Comparison of ENCODE assay signal across 28 mouse cellular contexts in genomic region chr5:120447305-120447704, GRCm38 (mm10). TPM values are rescaled to one million over a fixed set of nuclear protein-coding genes. Genes with fewer than 3 reads are reported as not detected.
A peak's percentile ranks its signal among the peaks of the same experiment; 100 is the strongest.
DNase-seq lines count a peak whose midpoint lies in the region; ATAC-seq and TF ChIP-seq lines count a peak whose summit lies in the region.
"Had no signal": no experiment of that assay in that cellular context is flagged by ENCODE, and none has a peak within 500 bp of the region (broad histone marks: within the 10 kb centered on the region; RNA-seq: fewer than 3 reads in every experiment).

No protein-coding gene starts in this region.

- no peaks in the 10 kb centered on the region for H3K9me3 ChIP-seq in kidney, embryonic 14.5 days (ENCODE audit: control insufficient read depth, low read length)
- no peaks in the 10 kb centered on the region for H3K9me3 ChIP-seq in E14TG2a.4 (ENCODE audit: low read length)
- H3K9me3 ChIP-seq: embryonic facial prominence, embryonic 12.5 days; forebrain, embryonic 12.5 days; heart, embryonic 13.5 days; liver, embryonic 13.5 days; midbrain, embryonic 15.5 days had no signal

- H3K27ac ChIP-seq in kidney, adult 2 months (ENCODE audit: insufficient read depth, low read depth, low read length) = no peak overlapping the region
- H3K27ac ChIP-seq in kidney, embryonic 14.5 days (ENCODE audit: low read depth, low read length) = no peak overlapping the region
- H3K27ac ChIP-seq: embryonic facial prominence, embryonic 12.5 days; forebrain, embryonic 12.5 days; heart, embryonic 13.5 days; hindbrain, postnatal 0 days; liver, embryonic 13.5 days; midbrain, embryonic 15.5 days had no signal

- no peaks in the 10 kb centered on the region for H3K27me3 ChIP-seq in kidney, adult 2 months (replicated peaks; ENCODE audit: control insufficient read depth, insufficient read depth, low read length)
- H3K27me3 ChIP-seq in kidney, embryonic 14.5 days (ENCODE audit: control insufficient read depth, insufficient read depth, low read length) = peaks cover 4% of the 10 kb centered on the region; the same call in 1 of the 2 replicates
- peaks cover 79% of the 10 kb centered on the region for H3K27me3 ChIP-seq in E14TG2a.4 (ENCODE audit: insufficient read depth, low read length)
- H3K27me3 ChIP-seq: midbrain, embryonic 15.5 days had no signal

- WGBS in kidney, adult 2 months = 25% methylated on average over 13 of the region's 13 CpGs
- 27% methylated on average over 13 of the region's 13 CpGs for WGBS in kidney, embryonic 14.5 days

- no peaks in the 10 kb centered on the region for H3K4me1 ChIP-seq in kidney, adult 2 months (ENCODE audit: control insufficient read depth, insufficient read depth, low read length)
- H3K4me1 ChIP-seq in kidney, embryonic 14.5 days (ENCODE audit: control insufficient read depth, insufficient read depth, low read length) = no peaks in the 10 kb centered on the region
- peaks cover 13% of the 10 kb centered on the region for H3K4me1 ChIP-seq in E14TG2a.4 (replicated peaks; ENCODE audit: low read depth, low read length)
- H3K4me1 ChIP-seq: embryonic facial prominence, embryonic 12.5 days; forebrain, embryonic 12.5 days; heart, embryonic 13.5 days; liver, embryonic 13.5 days; midbrain, embryonic 15.5 days had no signal

- DNase-seq in kidney, adult 2 months = peak; percentile 52
- peak; percentile 47 for DNase-seq in brain, embryonic 14.5 days (ENCODE audit: low read depth)
- DNase-seq in kidney, postnatal 4 days = peak; percentile 64 to 73
- DNase-seq in thymus, postnatal 36 days = no peak
- no peak for DNase-seq in cerebellum, adult 8-10 months
- DNase-seq: adrenal gland, adult 8-10 months; cerebellum, adult 18-20 months; cerebellum, postnatal 25 days; gastrocnemius, postnatal 25 days; heart, adult 18-20 months; heart, postnatal 14 days; liver, embryonic 13.5 days; lung, embryonic 14.5 days; right cerebral cortex, postnatal 14 days; spleen, adult 18-20 months; thymus, postnatal 4 days had no signal

- no peak overlapping the region for H3K4me3 ChIP-seq in kidney, adult 2 months (ENCODE audit: insufficient read depth, low read depth, low read length)
- H3K4me3 ChIP-seq in kidney, embryonic 14.5 days (ENCODE audit: low read length) = no peak overlapping the region
- 0 out of 2 replicates have a peak overlapping the region, but pooled peaks have one; percentile 20 for H3K4me3 ChIP-seq in E14TG2a.4 (replicated peaks; ENCODE audit: low read length)
- H3K4me3 ChIP-seq: embryonic facial prominence, embryonic 12.5 days; erythroblast, embryonic 14.5 days; forebrain, embryonic 12.5 days; heart, embryonic 13.5 days; liver, embryonic 13.5 days; midbrain, embryonic 15.5 days; myocyte had no signal

- ATAC-seq in kidney, embryonic 14.5 days (ENCODE audit: low FRiP score, low TSS enrichment) = no peak; the same call in 1 of the 2 replicates
- ATAC-seq: activated CD4-positive, CD25-positive, alpha-beta regulatory T cell, adult 4 months; hindbrain, postnatal 0 days; intestine, embryonic 16.5 days; midbrain, embryonic 15.5 days had no signal

- H3K36me3 ChIP-seq in kidney, adult 2 months (ENCODE audit: control insufficient read depth, insufficient read depth, low read length) = no peaks in the 10 kb centered on the region
- no peaks in the 10 kb centered on the region for H3K36me3 ChIP-seq in kidney, embryonic 14.5 days (ENCODE audit: control insufficient read depth, insufficient read depth, low read length)
- no peaks in the 10 kb centered on the region for H3K36me3 ChIP-seq in E14TG2a.4 (ENCODE audit: insufficient read depth, low read length)
- H3K36me3 ChIP-seq: embryonic facial prominence, embryonic 12.5 days; forebrain, embryonic 12.5 days; heart, embryonic 13.5 days; liver, embryonic 13.5 days; midbrain, embryonic 15.5 days had no signal

- H3K4me2 ChIP-seq in kidney, embryonic 14.5 days (replicated peaks; ENCODE audit: low read depth, low read length) = no peak overlapping the region
- H3K4me2 ChIP-seq: embryonic facial prominence, embryonic 12.5 days; forebrain, embryonic 12.5 days; heart, embryonic 13.5 days; liver, embryonic 13.5 days; lung, embryonic 14.5 days; midbrain, embryonic 15.5 days had no signal

- TF ChIP-seq POLR2A in kidney, adult 2 months (IDR thresholded peaks at IDR 0.05; ENCODE audit: low read depth, low read length) = no peak
- TF ChIP-seq POLR2A in brain, embryonic 14.5 days (IDR thresholded peaks at IDR 0.05; ENCODE audit: borderline replicate concordance, extremely low read depth, insufficient read depth, insufficient read length, poor library complexity, severe bottlenecking) = no peak

- H3K9ac ChIP-seq in kidney, embryonic 14.5 days (ENCODE audit: low read depth, low read length) = no peak overlapping the region
- H3K9ac ChIP-seq: embryonic facial prominence, embryonic 12.5 days; forebrain, embryonic 12.5 days; heart, embryonic 13.5 days; liver, embryonic 13.5 days; lung, embryonic 14.5 days; midbrain, embryonic 15.5 days had no signal

- no peak for TF ChIP-seq CTCF in kidney, adult 2 months (conservative IDR thresholded peaks at IDR 0.05; ENCODE audit: insufficient read depth, insufficient read length, low read depth, low read length)
- no peak for TF ChIP-seq CTCF in E14TG2a.4 (conservative IDR thresholded peaks at IDR 0.05; ENCODE audit: low read length)
- TF ChIP-seq CTCF in brain, embryonic 14.5 days (IDR thresholded peaks at IDR 0.05; ENCODE audit: borderline replicate concordance, extremely low read depth, insufficient read depth, insufficient read length) = no peak

RNA-seq across cellular contexts. Expression of gene Lhx5, which starts 15.8 kb away (rescaled TPM):
- not detected in 2 replicates for polyA plus RNA-seq in kidney, adult 2 months (2012; rRNA removed)
- polyA plus RNA-seq in kidney, embryonic 14.5 days (2014; fragmentation: Nextera tagmentation; extraction: Ambion mirVana) = not detected in 2 replicates
- 9.3 and 30.0 TPM in 2 replicates for polyA plus RNA-seq in brain, embryonic 14.5 days (2012; rRNA removed)
- polyA plus RNA-seq: activated CD4-positive, CD25-positive, alpha-beta regulatory T cell, adult 4 months; C2C12; erythroblast, embryonic 14.5 days; heart, embryonic 13.5 days; intestine, embryonic 16.5 days; liver, embryonic 13.5 days; lung, embryonic 14.5 days; myocyte had no signal

RNA-seq across cellular contexts. Expression of gene Sdsl, which starts 25.3 kb away (rescaled TPM):
- 9.9 and 10.0 TPM in 2 replicates for polyA plus RNA-seq in kidney, adult 2 months (2012; rRNA removed)
- polyA plus RNA-seq in kidney, embryonic 14.5 days (2014; fragmentation: Nextera tagmentation; extraction: Ambion mirVana) = 10.5 and 12.5 TPM in 2 replicates
- polyA plus RNA-seq in brain, embryonic 14.5 days (2012; rRNA removed) = 8.6 and 8.9 TPM in 2 replicates
- polyA plus RNA-seq: activated CD4-positive, CD25-positive, alpha-beta regulatory T cell, adult 4 months; erythroblast, embryonic 14.5 days had no signal

RNA-seq across cellular contexts. Expression of gene Sds, which starts 29.0 kb away (rescaled TPM):
- not detected in 2 replicates for polyA plus RNA-seq in kidney, adult 2 months (2012; rRNA removed)
- not detected in 2 replicates for polyA plus RNA-seq in kidney, embryonic 14.5 days (2014; fragmentation: Nextera tagmentation; extraction: Ambion mirVana)
- not detected in 2 replicates for polyA plus RNA-seq in brain, embryonic 14.5 days (2012; rRNA removed)
- polyA plus RNA-seq: activated CD4-positive, CD25-positive, alpha-beta regulatory T cell, adult 4 months; embryonic facial prominence, embryonic 12.5 days; erythroblast, embryonic 14.5 days; forebrain, embryonic 12.5 days; heart, embryonic 13.5 days; liver, embryonic 13.5 days; lung, embryonic 14.5 days; midbrain, embryonic 15.5 days; myocyte had no signal

RNA-seq across cellular contexts. Expression of gene Plbd2, which starts 56.1 kb away (rescaled TPM):
- 48.1 and 49.3 TPM in 2 replicates for polyA plus RNA-seq in kidney, adult 2 months (2012; rRNA removed)
- 41.5 and 44.5 TPM in 2 replicates for polyA plus RNA-seq in kidney, embryonic 14.5 days (2014; fragmentation: Nextera tagmentation; extraction: Ambion mirVana)
- 16.8 and 23.2 TPM in 2 replicates for polyA plus RNA-seq in brain, embryonic 14.5 days (2012; rRNA removed)

Comparison
In these comparisons a context has a peak if more than half of its experiments do, and no peak if none do; other contexts are left out.
1. DNase-seq: peak in kidney, adult 2 months (single experiment), brain, embryonic 14.5 days (single experiment) and kidney, postnatal 4 days (2 of 2); none in thymus, postnatal 36 days (0 of 2) and cerebellum, adult 8-10 months (single experiment).
2. RNA of gene Lhx5, which starts 15.8 kb away (polyA plus RNA-seq): 9.3 to 30.0 TPM in brain, embryonic 14.5 days; not detected in kidney, adult 2 months and not detected in kidney, embryonic 14.5 days; every median in the first group is over 10 times any median in the second.